Mouse (Mus musculus) forebrain, postnatal 0 days (tissue): Measurements from ENCODE around the gene Cnih3. TPM values are rescaled to one million over a fixed set of nuclear protein-coding genes. Genes with fewer than 3 reads are reported as not detected.

Experiments used
- ATAC-seq: fragments of 200-750 bp; cut with Nextera tagmentation; 2 replicates; pipeline ENCODE4 v1.8.0; 2017; ENCODE audit warnings: mild to moderate bottlenecking, moderate library complexity
- DNase-seq: peaks from one replicate; pipeline ENCODE4 v3.0.0-alpha.2; 2015
- H3K27ac ChIP-seq: fragments of 300-500 bp; sonication (generic); 2 replicates; pipeline ENCODE4 v1.5.1; 2014; ENCODE audit warnings: low read depth, mild to moderate bottlenecking, antibody characterized with exemption, low read length, moderate library complexity, mixed read lengths
- H3K27me3 ChIP-seq: fragments of 300-500 bp; sonication (generic); 2 replicates; pipeline ENCODE4 v1.6.1; 2014; ENCODE audit warnings: mild to moderate bottlenecking, low read length, mixed read lengths; ENCODE audit not compliant: insufficient read depth
- H3K36me3 ChIP-seq: fragments of 300-500 bp; sonication (generic); 2 replicates; pipeline ENCODE4 v1.6.1; 2014; ENCODE audit warnings: mild to moderate bottlenecking, moderate library complexity; ENCODE audit not compliant: insufficient read depth
- H3K4me1 ChIP-seq: fragments of 300-500 bp; sonication (generic); 2 replicates; pipeline ENCODE4 v1.6.1; 2014; ENCODE audit warnings: antibody characterized with exemption; ENCODE audit not compliant: insufficient read depth
- H3K4me2 ChIP-seq: fragments of 300-500 bp; sonication (generic); 2 replicates; pipeline ENCODE4 v1.6.1; 2014; ENCODE audit warnings: low read depth, mild to moderate bottlenecking, moderate library complexity
- H3K4me3 ChIP-seq: fragments of 300-500 bp; sonication (generic); 2 replicates; pipeline ENCODE4 v1.5.1; 2014; ENCODE audit warnings: low read depth, low read length, mixed read lengths
- H3K9ac ChIP-seq: fragments of 300-500 bp; sonication (generic); 2 replicates; pipeline ENCODE4 v1.6.1; 2014; ENCODE audit warnings: mild to moderate bottlenecking
- H3K9me3 ChIP-seq: fragments of 300-500 bp; sonication (generic); 2 replicates; pipeline ENCODE4 v1.6.1; 2016; ENCODE audit warnings: low read length
- CTCF ChIP-seq: sonication (generic); IDR thresholded peaks from 2 replicates; pipeline ENCODE4 v1.5.1; 2016; ENCODE audit warnings: antibody characterized with exemption, control low read depth, low read depth
- WGBS: fragments of 180-500 bp; shearing (Covaris S2); extraction: QIAGEN DNeasy Blood & Tissue Kit; methylation state at CpG from one replicate; pipeline ENCODE4 v1.1.7; 2014; 5-methylcytosine and 5-hydroxymethylcytosine counted together
- polyA plus RNA-seq: library from polyadenylated mRNA; unstranded; fragments of >200 nt; fragmentation: Nextera tagmentation; extraction: Ambion mirVana; gene quantifications from 2 replicates; pipeline ENCODE4 v1.2.1, GENCODE M21; 2015
- total RNA-seq: library from RNA; depleted of rRNA; stranded (reverse); fragments of >200 nt; gene quantifications from 2 replicates; pipeline ENCODE4 v1.2.3, GENCODE M21; 2014

The Cnih3 gene
- total and polyA plus RNA-seq, 2 experiments from 2014 or later, result 49.3 to 62.4 TPM

DNA sequence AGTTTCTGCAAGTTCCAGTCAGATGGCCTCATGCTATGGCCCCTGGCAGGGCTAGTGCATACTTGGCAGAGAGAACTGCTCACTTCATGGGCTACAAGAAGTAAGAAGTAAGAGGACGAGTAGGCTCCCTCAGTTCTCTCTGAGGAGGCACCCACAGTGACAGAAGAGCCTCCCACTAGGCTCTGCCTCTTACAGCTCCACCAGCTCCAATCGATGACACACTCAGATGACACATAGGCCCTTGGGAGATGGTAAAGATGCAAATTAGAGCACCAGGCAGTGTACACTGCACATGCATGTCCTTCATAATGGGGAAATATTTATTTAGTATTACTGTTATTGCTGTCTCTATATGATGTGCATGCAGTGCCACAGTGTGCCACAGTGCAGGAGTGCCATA, 62.6 kb downstream of the Cnih3 start:
- Histone ChIP-seq H3K36me3 (no peaks in the 10 kb centered on the region), H3K27ac (no peak overlapping the region), H3K9me3 (no peaks in the 10 kb centered on the region), H3K4me1 (peaks cover 4% of the 10 kb centered on the region), H3K27me3 (no peaks in the 10 kb centered on the region), H3K4me2 (no peak overlapping the region), H3K4me3 (no peak overlapping the region), H3K9ac (no peak overlapping the region)
- DNase-seq (no peak), ATAC-seq (no peak)
- no peak for TF ChIP-seq CTCF
- 80% methylated on average over 2 of the region's 2 CpGs for WGBS

DNA sequence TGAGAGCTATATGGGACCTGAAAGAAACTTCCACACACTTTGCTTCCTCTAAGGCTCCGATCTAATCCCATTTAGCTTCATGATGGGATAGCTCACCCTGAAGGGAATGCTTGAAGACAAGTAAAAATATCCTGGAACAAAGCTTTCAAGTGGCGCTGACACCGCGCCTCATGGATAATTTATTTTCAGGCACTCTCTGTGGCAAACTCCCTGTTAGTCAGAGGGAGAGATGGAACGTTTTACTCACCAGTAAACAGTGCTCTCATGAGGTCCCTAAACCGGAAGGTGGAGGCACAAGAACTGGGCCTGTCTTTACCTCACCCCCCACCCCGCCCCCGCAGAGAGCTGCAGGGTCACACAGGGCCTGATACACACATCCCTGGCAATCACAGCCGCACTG, 64.4 kb downstream of the Cnih3 start:
- Histone ChIP-seq H3K27ac (no peak overlapping the region), H3K9ac (no peak overlapping the region), H3K4me1 (peaks cover 8% of the 10 kb centered on the region; the same call in 1 of the 2 replicates), H3K4me3 (no peak overlapping the region), H3K9me3 (no peaks in the 10 kb centered on the region), H3K4me2 (no peak overlapping the region), H3K27me3 (no peaks in the 10 kb centered on the region), H3K36me3 (no peaks in the 10 kb centered on the region)
- ATAC-seq, result no peak; the same call in 1 of the 2 replicates
- 70% methylated on average over 9 of the region's 9 CpGs for WGBS
- TF ChIP-seq CTCF, result no peak
- no peak for DNase-seq

DNA sequence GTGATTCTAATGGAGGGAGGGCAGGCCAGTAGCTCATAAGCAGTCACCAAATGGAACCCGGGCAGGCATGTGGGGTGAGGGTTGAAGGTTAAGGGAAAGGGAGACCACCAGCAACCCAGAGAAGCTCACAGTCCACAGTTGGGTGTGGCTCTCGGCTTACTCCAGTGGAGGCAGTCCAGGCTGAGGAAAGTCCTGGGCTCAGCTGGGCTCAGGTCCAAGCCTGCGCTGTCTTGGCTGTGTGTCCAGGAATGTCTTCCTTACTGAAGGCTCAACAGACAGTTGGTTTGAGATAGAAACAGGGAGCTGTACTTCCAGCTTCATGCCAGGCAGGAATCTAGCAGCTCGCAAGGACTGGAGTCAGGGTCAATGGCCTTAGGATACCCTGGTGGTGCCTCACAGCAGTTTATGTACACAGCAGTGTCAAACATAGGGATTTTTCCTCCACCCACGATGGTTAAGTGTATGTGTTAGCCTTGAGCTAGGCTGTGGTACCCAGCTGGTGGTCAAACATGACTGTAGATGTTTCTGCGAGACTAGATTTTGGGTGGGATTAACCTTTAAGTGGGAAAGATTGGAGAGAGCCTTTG, 65.6 kb downstream of the Cnih3 start:
- Histone ChIP-seq H3K4me3 (no peak overlapping the region), H3K27me3 (no peaks in the 10 kb centered on the region), H3K4me2 (no peak overlapping the region), H3K27ac (no peak overlapping the region), H3K9me3 (no peaks in the 10 kb centered on the region), H3K36me3 (no peaks in the 10 kb centered on the region), H3K4me1 (peaks cover 8% of the 10 kb centered on the region; the same call in 1 of the 2 replicates), H3K9ac (no peak overlapping the region)
- WGBS, result 67% methylated on average over 6 of the region's 6 CpGs
- DNase-seq, result no peak
- no peak for TF ChIP-seq CTCF
- ATAC-seq, result no peak

DNA sequence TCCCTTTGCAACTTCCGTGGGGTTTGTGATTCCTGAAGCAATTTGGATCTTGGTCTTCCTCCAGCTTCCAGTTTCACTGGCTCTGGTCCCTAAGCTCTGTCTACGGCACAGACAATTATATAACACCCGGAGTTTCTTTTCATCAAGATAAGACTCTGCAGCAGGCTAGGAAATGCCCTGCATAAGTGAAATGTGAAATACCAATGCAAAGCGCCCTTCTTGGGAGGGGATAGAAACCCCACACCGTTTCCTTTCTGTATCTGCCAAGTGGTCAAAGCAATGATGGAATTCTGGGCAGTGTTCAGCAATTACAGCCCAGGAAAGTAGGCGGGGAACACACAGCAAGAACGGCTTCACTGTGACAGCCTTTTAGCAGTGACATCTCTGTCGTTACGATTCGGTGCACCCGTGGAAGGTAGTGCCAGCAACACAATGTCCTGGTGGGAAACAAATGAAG, 67.7 kb downstream of the Cnih3 start:
- DNase-seq (peak; percentile 54), ATAC-seq (peak; percentile 46)
- Histone ChIP-seq H3K9ac (no peak overlapping the region), H3K27me3 (no peaks in the 10 kb centered on the region), H3K36me3 (no peaks in the 10 kb centered on the region), H3K9me3 (no peaks in the 10 kb centered on the region), H3K4me1 (peaks cover 8% of the 10 kb centered on the region; the same call in 1 of the 2 replicates), H3K4me2 (no peak overlapping the region), H3K27ac (peak overlapping the region; percentile 40; the same call in 1 of the 2 replicates), H3K4me3 (no peak overlapping the region)
- WGBS, result 12% methylated on average over 11 of the region's 11 CpGs
- no peak for TF ChIP-seq CTCF

GRCm38 (mm10) chr1:181422796-181423195, 70.4 kb downstream of the Cnih3 start:
- H3K27me3 ChIP-seq, result no peaks in the 10 kb centered on the region
- 0 out of 2 replicates have a peak, but pooled peaks cover 8% of the 10 kb centered on the region for H3K4me1 ChIP-seq
- TF ChIP-seq CTCF, result no peak
- ATAC-seq (no peak), DNase-seq (no peak)
- H3K4me2 ChIP-seq, result no peak overlapping the region
- no peaks in the 10 kb centered on the region for H3K9me3 ChIP-seq
- no peak overlapping the region for H3K4me3 ChIP-seq
- no peaks in the 10 kb centered on the region for H3K36me3 ChIP-seq
- H3K9ac ChIP-seq, result no peak overlapping the region
- whole genome bisulfite sequencing, result 46% methylated on average over 6 of the region's 6 CpGs
- H3K27ac ChIP-seq, result no peak overlapping the region

GRCm38 (mm10) chr1:181424922-181425321, 72.5 kb downstream of the Cnih3 start:
- H3K4me3 ChIP-seq, result no peak overlapping the region
- H3K27ac ChIP-seq, result no peak overlapping the region
- H3K36me3 ChIP-seq, result no peaks in the 10 kb centered on the region
- no peak overlapping the region for H3K4me2 ChIP-seq
- WGBS, result 87% methylated on average over 3 of the region's 3 CpGs
- H3K9me3 ChIP-seq, result no peaks in the 10 kb centered on the region
- TF ChIP-seq CTCF, result no peak
- ATAC-seq, result no peak
- 0 out of 2 replicates have a peak, but pooled peaks cover 5% of the 10 kb centered on the region for H3K4me1 ChIP-seq
- no peak overlapping the region for H3K9ac ChIP-seq
- H3K27me3 ChIP-seq, result no peaks in the 10 kb centered on the region
- DNase-seq, result no peak

- Histone ChIP-seq H3K4me3 (no peak overlapping the region), H3K4me2 (no peak overlapping the region), H3K27me3 (no peaks in the 10 kb centered on the region), H3K4me1 (0 out of 2 replicates have a peak, but pooled peaks cover under 1% of the 10 kb centered on the region), H3K36me3 (no peaks in the 10 kb centered on the region), H3K9me3 (no peaks in the 10 kb centered on the region), H3K27ac (no peak overlapping the region), H3K9ac (no peak overlapping the region)
- ATAC-seq, result no peak
- DNase-seq, result no peak
- no peak for TF ChIP-seq CTCF
- WGBS, result 94% methylated on average over 3 of the region's 3 CpGs
These were observed 73.0 kb downstream of the Cnih3 start for GRCm38 (mm10) chr1:181425388-181425787.
